ENCODE assay signal across 18 mouse cellular contexts in the genomic region with DNA sequence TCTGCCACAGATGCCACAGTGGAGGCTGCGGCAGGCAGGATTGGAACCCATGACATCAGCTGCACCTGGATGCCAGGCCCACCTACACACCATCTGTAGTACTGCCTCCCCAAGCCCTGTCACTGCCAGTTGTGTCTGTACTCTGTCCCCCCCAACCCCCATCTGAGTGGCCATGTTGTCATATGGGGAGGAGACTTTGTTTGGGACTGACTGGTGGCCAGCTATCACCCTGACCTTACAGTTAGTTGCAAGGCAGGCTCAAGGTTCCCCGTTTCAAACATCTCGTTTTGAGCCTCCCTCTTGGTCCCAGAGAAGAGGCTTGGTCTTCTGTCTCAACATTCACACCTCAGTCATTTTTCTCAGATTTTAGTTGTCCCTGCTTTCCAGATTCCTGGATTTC. TPM values are rescaled to one million over a fixed set of nuclear protein-coding genes. Genes with fewer than 3 reads are reported as not detected.
DNase-seq lines count a peak whose midpoint lies in the region; ATAC-seq lines count a peak whose summit lies in the region.
"Had no signal": no experiment of that assay in that cellular context is flagged by ENCODE, and none has a peak within 500 bp of the region (broad histone marks: within the 10 kb centered on the region; RNA-seq: fewer than 3 reads in every experiment).

No protein-coding gene starts in this region.

- 82% methylated on average over 3 of the region's 3 CpGs for WGBS in embryonic facial prominence, embryonic 15.5 days
- WGBS in embryonic facial prominence, embryonic 10.5 days = 90% methylated on average over 3 of the region's 3 CpGs

- H3K9me3 ChIP-seq in embryonic facial prominence, embryonic 15.5 days (replicated peaks) = no peaks in the 10 kb centered on the region
- H3K9me3 ChIP-seq in embryonic facial prominence, embryonic 10.5 days = no peaks in the 10 kb centered on the region
- H3K9me3 ChIP-seq: embryonic facial prominence, embryonic 12.5 days; forebrain, embryonic 10.5 days; forebrain, embryonic 12.5 days had no signal

- no peak overlapping the region for H3K27ac ChIP-seq in embryonic facial prominence, embryonic 15.5 days (replicated peaks)
- H3K27ac ChIP-seq in embryonic facial prominence, embryonic 10.5 days (replicated peaks) = no peak overlapping the region
- H3K27ac ChIP-seq: embryonic facial prominence, embryonic 12.5 days; forebrain, embryonic 10.5 days; forebrain, embryonic 12.5 days had no signal

- H3K36me3 ChIP-seq in embryonic facial prominence, embryonic 15.5 days = peaks cover 6% of the 10 kb centered on the region; the same call in 1 of the 2 replicates
- peaks cover 4% of the 10 kb centered on the region; the same call in 1 of the 2 replicates for H3K36me3 ChIP-seq in embryonic facial prominence, embryonic 10.5 days (replicated peaks)
- H3K36me3 ChIP-seq: embryonic facial prominence, embryonic 12.5 days; forebrain, embryonic 10.5 days; forebrain, embryonic 12.5 days had no signal

- no peak overlapping the region for H3K9ac ChIP-seq in embryonic facial prominence, embryonic 15.5 days
- H3K9ac ChIP-seq: embryonic facial prominence, embryonic 12.5 days; forebrain, embryonic 12.5 days had no signal

- no peak overlapping the region for H3K4me2 ChIP-seq in embryonic facial prominence, embryonic 15.5 days (replicated peaks)
- H3K4me2 ChIP-seq: embryonic facial prominence, embryonic 12.5 days; forebrain, embryonic 12.5 days had no signal

- peak; percentile 64; the same call in 1 of the 2 replicates for ATAC-seq in embryonic facial prominence, embryonic 15.5 days (ENCODE audit: insufficient number of reproducible peaks, low FRiP score, low TSS enrichment, low read depth)
- ATAC-seq: forebrain, embryonic 14.5 days; forebrain, embryonic 16.5 days had no signal

- H3K4me3 ChIP-seq in embryonic facial prominence, embryonic 15.5 days (replicated peaks) = no peak overlapping the region
- H3K4me3 ChIP-seq in embryonic facial prominence, embryonic 10.5 days = no peak overlapping the region
- H3K4me3 ChIP-seq: embryonic facial prominence, embryonic 12.5 days; erythroblast, embryonic 14.5 days; forebrain, embryonic 10.5 days; forebrain, embryonic 12.5 days had no signal

- peak; percentile 29 for DNase-seq in adrenal gland, postnatal 10 days
- no peak for DNase-seq in adrenal gland, adult 8-10 months
- DNase-seq in embryonic facial prominence, embryonic 10.5 days (ENCODE audit: low spot score) = no peak
- DNase-seq: cerebellum, adult 11 months; cerebellum, adult 18-20 months; cerebellum, adult 8-10 months; cerebellum, adult 9-11 months; cerebellum, postnatal 14 days; cerebellum, postnatal 36 days; embryo, embryonic 11 days had no signal

- no peaks in the 10 kb centered on the region for H3K4me1 ChIP-seq in embryonic facial prominence, embryonic 15.5 days
- H3K4me1 ChIP-seq in embryonic facial prominence, embryonic 10.5 days = peaks cover 10% of the 10 kb centered on the region
- H3K4me1 ChIP-seq: embryonic facial prominence, embryonic 12.5 days had no signal

- H3K27me3 ChIP-seq in embryonic facial prominence, embryonic 15.5 days = no peaks in the 10 kb centered on the region
- no peaks in the 10 kb centered on the region for H3K27me3 ChIP-seq in embryonic facial prominence, embryonic 10.5 days (replicated peaks; ENCODE audit: low read depth, poor library complexity, severe bottlenecking)
- H3K27me3 ChIP-seq: embryonic facial prominence, embryonic 12.5 days; forebrain, embryonic 12.5 days had no signal

RNA-seq across cellular contexts. Expression of gene Mapk13, which starts 10.6 kb away (rescaled TPM):
- total RNA-seq in adrenal gland, postnatal 10 days (2021) = 10 to 100 TPM; 34.6 to 35.5 TPM
- 100 to 1,000 TPM; 128 to 457 (median 281) TPM for total RNA-seq in adrenal gland, adult 8-10 months (2022)
- polyA plus RNA-seq in embryonic facial prominence, embryonic 15.5 days (2015; fragmentation: Nextera tagmentation; extraction: Ambion mirVana) = 107 and 118 TPM in 2 replicates
- polyA plus RNA-seq in embryonic facial prominence, embryonic 10.5 days (2016; fragmentation: Nextera tagmentation; extraction: Ambion mirVana) = 16.5 and 19.4 TPM in 2 replicates
- polyA plus RNA-seq: C2C12; erythroblast, embryonic 14.5 days had no signal

RNA-seq across cellular contexts. Expression of gene Brpf3, which starts 21.2 kb away (rescaled TPM):
- 10 to 100 TPM; 56.2 to 62.8 TPM for total RNA-seq in adrenal gland, postnatal 10 days (2021)
- total RNA-seq in adrenal gland, adult 8-10 months (2022) = 10 to 100 TPM; 75.6 to 83.4 (median 77.1) TPM
- 11.2 and 13.4 TPM in 2 replicates for polyA plus RNA-seq in embryonic facial prominence, embryonic 15.5 days (2015; fragmentation: Nextera tagmentation; extraction: Ambion mirVana)
- polyA plus RNA-seq in embryonic facial prominence, embryonic 10.5 days (2016; fragmentation: Nextera tagmentation; extraction: Ambion mirVana) = 9.1 and 12.1 TPM in 2 replicates

RNA-seq across cellular contexts. Expression of gene AC170998.1, which starts 53.9 kb away (rescaled TPM):
- total RNA-seq in adrenal gland, postnatal 10 days (2021) = 1 to 10 TPM in 1 of 2 experiments, under 1 TPM in 1; 0.78 to 1.7 TPM
- total RNA-seq in adrenal gland, adult 8-10 months (2022) = 1 to 10 TPM in 3 of 4 experiments, under 1 TPM in 1; 0.58 to 3.7 (median 2.1) TPM
- 2.3 and 3.4 TPM in 2 replicates for polyA plus RNA-seq in embryonic facial prominence, embryonic 15.5 days (2015; fragmentation: Nextera tagmentation; extraction: Ambion mirVana)
- 3.3 and 3.6 TPM in 2 replicates for polyA plus RNA-seq in embryonic facial prominence, embryonic 10.5 days (2016; fragmentation: Nextera tagmentation; extraction: Ambion mirVana)
- polyA plus RNA-seq: erythroblast, embryonic 14.5 days had no signal
